Mouse (Mus musculus) hindbrain, embryonic 12.5 days (tissue): ENCODE measurements around the gene Tango6. TPM values are rescaled to one million over a fixed set of nuclear protein-coding genes. Genes with fewer than 3 reads are reported as not detected.
"Not testable (repeated sequence)": the region's sequence is repeated elsewhere in the genome, so short reads cannot be mapped to it uniquely, and the experiment has no call there.

Experiments used
- ATAC-seq: fragments of 200-750 bp; cut with Nextera tagmentation; 2 replicates; pipeline ENCODE4 v1.8.0; 2017; ENCODE audit warnings: moderate TSS enrichment; ENCODE audit not compliant: low FRiP score
- H3K27ac ChIP-seq: fragments of 300-500 bp; sonication (generic); 2 replicates; pipeline ENCODE4 v1.5.1; 2016; ENCODE audit warnings: mild to moderate bottlenecking
- H3K27me3 ChIP-seq: fragments of 300-500 bp; sonication (generic); 2 replicates; pipeline ENCODE4 v1.6.1; 2016; ENCODE audit warnings: mild to moderate bottlenecking
- H3K36me3 ChIP-seq: fragments of 300-500 bp; sonication (generic); 2 replicates; pipeline ENCODE4 v1.6.1; 2016; ENCODE audit warnings: mild to moderate bottlenecking
- H3K4me1 ChIP-seq: fragments of 300-500 bp; sonication (generic); 2 replicates; pipeline ENCODE4 v1.6.1; 2016
- H3K4me2 ChIP-seq: fragments of 300-500 bp; sonication (generic); replicated peaks from 2 replicates; pipeline ENCODE4 v1.6.1; 2016; ENCODE audit warnings: mild to moderate bottlenecking
- H3K4me3 ChIP-seq: fragments of 300-500 bp; sonication (generic); 2 replicates; pipeline ENCODE4 v1.5.1; 2016; ENCODE audit warnings: mild to moderate bottlenecking
- H3K9ac ChIP-seq: fragments of 300-500 bp; sonication (generic); 2 replicates; pipeline ENCODE4 v1.6.1; 2016; ENCODE audit warnings: mild to moderate bottlenecking, moderate library complexity
- H3K9me3 ChIP-seq: fragments of 300-500 bp; sonication (generic); replicated peaks from 2 replicates; pipeline ENCODE4 v1.6.1; 2016; ENCODE audit warnings: mild to moderate bottlenecking
- WGBS: fragments of 180-500 bp; shearing (Covaris S2); methylation state at CpG from one replicate; pipeline ENCODE4 v1.1.7; 2016; 5-methylcytosine and 5-hydroxymethylcytosine counted together
- polyA plus RNA-seq: library from polyadenylated mRNA; unstranded; fragments of >200 nt; fragmentation: Nextera tagmentation; extraction: Ambion mirVana; gene quantifications from 2 replicates; pipeline ENCODE4 v1.2.1, GENCODE M21; 2016

Gene Tango6
- polyA plus RNA-seq, 1 experiment from 2014 or later: 10.3 TPM

GRCm38 (mm10) chr8:106766736-106767135 lies 83.9 kb downstream of the Tango6 start:
- no peak overlapping the region for H3K27ac ChIP-seq
- no peak overlapping the region for H3K4me2 ChIP-seq
- no peaks in the 10 kb centered on the region for H3K27me3 ChIP-seq
- H3K36me3 ChIP-seq: no peaks in the 10 kb centered on the region
- WGBS: 89% methylated on average over 5 of the region's 5 CpGs
- H3K4me1 ChIP-seq: peaks cover 7% of the 10 kb centered on the region
- H3K9me3 ChIP-seq: no peaks in the 10 kb centered on the region
- no peak for ATAC-seq
- no peak overlapping the region for H3K9ac ChIP-seq
- H3K4me3 ChIP-seq: no peak overlapping the region

GRCm38 (mm10) chr8:106769147-106769805 lies 86.4 kb downstream of the Tango6 start:
- Histone ChIP-seq H3K9ac (no peak overlapping the region), H3K4me3 (no peak overlapping the region), H3K36me3 (no peaks in the 10 kb centered on the region), H3K27ac (no peak overlapping the region), H3K4me1 (no peaks in the 10 kb centered on the region), H3K27me3 (no peaks in the 10 kb centered on the region), H3K4me2 (no peak overlapping the region), H3K9me3 (no peaks in the 10 kb centered on the region)
- ATAC-seq: no peak
- WGBS: 82% methylated on average over 13 of the region's 13 CpGs

DNA sequence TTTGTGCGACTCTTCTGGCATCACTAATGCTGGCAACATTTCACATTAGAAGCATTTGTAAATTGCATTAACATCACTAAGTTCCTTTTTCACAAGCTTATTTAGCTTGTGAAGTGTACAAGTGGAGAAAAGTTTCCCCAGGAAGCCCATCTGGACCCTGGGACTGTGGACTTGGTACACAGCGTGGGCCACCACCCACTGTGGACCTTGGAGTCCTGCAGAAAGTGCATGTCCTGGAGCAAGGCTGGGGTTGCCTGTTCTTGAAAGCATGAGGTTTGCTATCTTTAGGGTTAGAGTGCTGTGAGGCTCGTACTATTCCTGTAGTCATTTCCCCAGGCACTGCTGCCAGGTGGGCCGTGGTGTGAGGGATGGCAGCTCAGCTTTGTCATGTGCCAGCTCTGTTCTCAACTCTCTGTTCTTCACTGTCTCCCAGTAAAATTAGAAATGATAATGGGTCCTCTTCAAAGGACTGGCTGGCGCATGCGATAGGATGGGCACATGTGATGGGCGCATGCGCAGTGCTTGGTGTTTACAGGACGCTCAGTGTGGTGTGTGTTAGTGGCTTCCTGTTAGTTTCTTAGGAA lies 87.8 kb downstream of the Tango6 start:
- no peak overlapping the region for H3K27ac ChIP-seq
- no peaks in the 10 kb centered on the region for H3K4me1 ChIP-seq
- H3K27me3 ChIP-seq: no peaks in the 10 kb centered on the region
- 88% methylated on average over 9 of the region's 9 CpGs for WGBS
- no peak overlapping the region for H3K4me2 ChIP-seq
- H3K36me3 ChIP-seq: no peaks in the 10 kb centered on the region
- ATAC-seq: no peak
- H3K4me3 ChIP-seq: no peak overlapping the region
- H3K9me3 ChIP-seq: no peaks in the 10 kb centered on the region
- no peak overlapping the region for H3K9ac ChIP-seq

- no peak overlapping the region for H3K27ac ChIP-seq
- no peak for ATAC-seq
- H3K4me2 ChIP-seq: no peak overlapping the region
- WGBS: 86% methylated on average over 6 of the region's 6 CpGs
- H3K9ac ChIP-seq: no peak overlapping the region
- no peaks in the 10 kb centered on the region for H3K9me3 ChIP-seq
- H3K4me3 ChIP-seq: no peak overlapping the region
- H3K36me3 ChIP-seq: no peaks in the 10 kb centered on the region
- no peaks in the 10 kb centered on the region for H3K4me1 ChIP-seq
- H3K27me3 ChIP-seq: no peaks in the 10 kb centered on the region
These were observed 89.2 kb downstream of the Tango6 start for GRCm38 (mm10) chr8:106772094-106772493.

- 94% methylated on average over 3 of the region's 3 CpGs for WGBS
- H3K9me3 ChIP-seq: no peaks in the 10 kb centered on the region
- H3K27me3 ChIP-seq: no peaks in the 10 kb centered on the region
- no peak overlapping the region for H3K4me3 ChIP-seq
- H3K27ac ChIP-seq: no peak overlapping the region
- no peak overlapping the region for H3K4me2 ChIP-seq
- no peaks in the 10 kb centered on the region for H3K36me3 ChIP-seq
- ATAC-seq: no peak
- no peaks in the 10 kb centered on the region for H3K4me1 ChIP-seq
- H3K9ac ChIP-seq: no peak overlapping the region
These were observed 89.6 kb downstream of the Tango6 start for GRCm38 (mm10) chr8:106772501-106772900.

- Histone ChIP-seq H3K27ac (no peak overlapping the region), H3K4me2 (no peak overlapping the region)
- ATAC-seq: no peak
These were observed 91.9 kb downstream of the Tango6 start for GRCm38 (mm10) chr8:106774567-106775320.

GRCm38 (mm10) chr8:106789623-106790022 lies 106.8 kb downstream of the Tango6 start:
- no peak for ATAC-seq

More at GRCm38 (mm10) chr8:106774567-106775320, 91.9 kb downstream of the Tango6 start:
- Histone ChIP-seq H3K9me3 (no peaks in the 10 kb centered on the region), H3K4me1 (no peaks in the 10 kb centered on the region), H3K27me3 (no peaks in the 10 kb centered on the region), H3K36me3 (no peaks in the 10 kb centered on the region), H3K4me3 (no peak overlapping the region), H3K9ac (no peak overlapping the region)
- WGBS: 74% methylated on average over 8 of the region's 8 CpGs

DNA sequence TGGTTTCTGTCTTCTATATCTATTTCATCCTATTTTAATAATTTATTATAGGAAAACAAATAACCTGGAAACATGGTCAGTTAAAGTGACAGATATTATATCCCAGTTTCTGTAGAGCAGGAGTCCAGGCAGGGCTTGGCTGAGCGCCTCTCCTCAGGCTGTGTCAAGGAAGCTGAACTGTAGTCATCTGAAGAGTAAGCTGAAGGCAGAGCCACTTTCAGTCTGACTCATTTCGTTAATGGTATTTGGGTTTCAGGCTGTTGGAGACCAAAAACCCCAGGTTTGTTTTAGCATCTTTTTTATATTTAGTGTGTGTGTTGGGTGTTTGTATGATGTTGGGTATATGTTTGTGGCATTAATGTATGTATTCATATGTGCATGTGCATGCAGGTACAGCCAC lies 112.0 kb downstream of the Tango6 start:
- WGBS: 94% methylated on average over 2 of the region's 2 CpGs
- Histone ChIP-seq H3K4me2 (no peak overlapping the region), H3K27ac (no peak overlapping the region), H3K27me3 (no peaks in the 10 kb centered on the region), H3K9me3 (no peaks in the 10 kb centered on the region), H3K4me1 (no peaks in the 10 kb centered on the region), H3K36me3 (no peaks in the 10 kb centered on the region), H3K9ac (no peak overlapping the region), H3K4me3 (no peak overlapping the region)
- ATAC-seq: no peak

More at GRCm38 (mm10) chr8:106789623-106790022, 106.8 kb downstream of the Tango6 start:
- WGBS: 57% methylated on average over 4 of the region's 4 CpGs
- Histone ChIP-seq H3K4me2 (no peak overlapping the region), H3K4me1 (no peaks in the 10 kb centered on the region), H3K9ac (no peak overlapping the region), H3K36me3 (no peaks in the 10 kb centered on the region), H3K27ac (no peak overlapping the region), H3K9me3 (no peaks in the 10 kb centered on the region), H3K4me3 (no peak overlapping the region), H3K27me3 (no peaks in the 10 kb centered on the region)

DNA sequence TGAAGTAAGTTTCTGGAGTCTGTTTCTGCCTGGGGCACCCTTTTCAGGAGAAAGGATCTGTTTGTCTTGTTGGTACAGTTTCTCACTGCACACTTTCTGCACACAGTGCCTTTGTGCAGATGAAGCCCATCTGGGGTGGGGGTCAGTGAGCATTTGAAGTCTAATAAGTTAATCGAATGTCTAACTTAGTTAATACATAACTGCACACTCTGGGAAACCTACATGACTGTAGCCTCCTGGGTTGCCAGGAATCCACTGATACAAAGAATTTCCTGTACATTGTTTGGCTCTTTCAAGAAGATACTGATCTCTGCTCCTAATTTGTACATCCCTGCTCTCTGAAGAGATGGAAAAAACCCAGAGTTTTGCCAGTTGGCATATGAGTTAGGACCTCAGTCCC lies 117.0 kb downstream of the Tango6 start:
- Histone ChIP-seq H3K4me3 (no peak overlapping the region), H3K9me3 (no peaks in the 10 kb centered on the region), H3K27ac (no peak overlapping the region), H3K4me1 (no peaks in the 10 kb centered on the region), H3K27me3 (no peaks in the 10 kb centered on the region), H3K4me2 (no peak overlapping the region), H3K36me3 (no peaks in the 10 kb centered on the region), H3K9ac (no peak overlapping the region)
- WGBS: 61% methylated on average over 1 of the region's 1 CpGs
- no peak for ATAC-seq

DNA sequence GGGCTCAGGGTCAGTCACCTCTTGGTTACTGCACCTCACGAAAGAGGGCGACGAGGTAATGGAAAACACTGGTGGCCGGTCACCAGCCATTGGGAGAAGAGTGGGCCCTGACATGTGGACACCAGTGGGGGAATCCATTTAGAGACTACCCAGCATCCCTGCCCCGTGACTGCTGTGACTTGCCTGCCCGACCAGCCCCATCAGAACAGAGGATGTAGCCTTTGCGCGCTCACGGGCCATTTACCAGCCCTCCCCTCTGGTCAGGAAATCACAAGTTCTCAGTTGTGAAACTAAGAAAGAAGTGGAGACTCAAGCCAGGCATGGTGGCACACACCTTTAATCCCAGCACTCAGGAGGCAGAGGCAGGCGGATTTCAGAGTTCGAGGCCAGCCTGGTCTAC lies 118.4 kb downstream of the Tango6 start:
- no peak overlapping the region for H3K4me2 ChIP-seq
- no peak overlapping the region for H3K4me3 ChIP-seq
- H3K27me3 ChIP-seq: no peaks in the 10 kb centered on the region
- H3K9me3 ChIP-seq: 0 out of 2 replicates have a peak, but pooled peaks cover 4% of the 10 kb centered on the region
- no peaks in the 10 kb centered on the region for H3K4me1 ChIP-seq
- H3K36me3 ChIP-seq: no peaks in the 10 kb centered on the region
- no peak overlapping the region for H3K27ac ChIP-seq
- ATAC-seq: no peak
- H3K9ac ChIP-seq: no peak overlapping the region
- 91% methylated on average over 11 of the region's 11 CpGs for WGBS

DNA sequence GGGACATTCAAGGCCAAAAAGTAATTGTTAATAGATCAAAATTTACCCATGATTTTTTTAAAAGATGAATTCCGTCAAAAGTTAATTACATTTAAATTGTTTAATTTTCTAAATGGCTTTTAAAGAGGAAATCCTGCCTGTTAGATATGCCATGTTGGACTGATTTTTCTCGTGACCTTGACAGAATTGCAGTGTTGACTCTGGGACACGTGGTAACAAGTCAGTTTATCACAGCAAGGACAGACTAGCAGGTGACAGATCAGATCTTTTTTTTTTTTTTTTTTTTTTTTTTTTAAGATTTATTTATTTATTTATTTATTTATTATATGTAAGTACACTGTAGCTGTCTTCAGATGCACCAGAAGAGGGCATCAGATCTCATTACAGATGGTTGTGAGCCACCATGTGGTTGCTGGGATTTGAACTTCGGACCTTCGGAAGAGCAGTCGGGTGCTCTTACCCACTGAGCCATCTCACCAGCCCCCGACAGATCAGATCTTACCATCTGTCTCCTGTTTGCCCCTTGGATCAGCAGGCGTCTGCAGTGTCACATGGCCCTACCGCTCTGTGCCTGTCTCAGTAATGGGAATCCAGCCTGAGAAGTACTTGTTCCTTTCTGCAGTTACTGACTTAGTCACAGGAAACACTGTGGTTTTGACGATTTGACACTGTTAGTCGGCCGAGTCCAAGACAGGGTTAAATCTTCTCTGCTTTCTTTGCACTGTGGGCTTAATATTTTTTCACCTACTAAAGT lies 119.7 kb downstream of the Tango6 start:
- ATAC-seq, H3K4me1 ChIP-seq, H3K27ac ChIP-seq, H3K36me3 ChIP-seq, H3K27me3 ChIP-seq, H3K4me2 ChIP-seq, H3K9ac ChIP-seq, H3K4me3 ChIP-seq, H3K9me3 ChIP-seq: not testable (repeated sequence)
- WGBS: 85% methylated on average over 12 of the region's 12 CpGs

DNA sequence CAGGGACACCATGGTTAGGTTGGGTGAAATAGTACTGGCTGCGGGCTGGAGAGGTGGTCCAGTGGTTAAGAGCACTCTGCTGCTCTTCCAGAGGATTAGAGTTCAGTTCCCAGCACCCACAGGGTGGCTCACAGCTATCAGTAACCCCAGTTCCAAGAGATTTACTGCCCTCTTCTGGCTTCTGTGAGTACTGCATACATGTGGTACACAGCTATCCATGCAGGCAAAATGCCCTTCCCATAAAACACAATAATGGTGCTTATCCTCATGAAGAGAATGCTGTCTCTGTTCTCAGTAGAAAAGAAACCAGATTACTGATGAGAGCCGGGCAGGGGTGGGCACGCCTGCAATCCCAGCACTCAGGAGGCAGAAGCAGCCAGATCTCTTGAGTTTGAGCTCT lies 123.0 kb downstream of the Tango6 start:
- no peak overlapping the region for H3K9ac ChIP-seq
- H3K4me1 ChIP-seq: peaks cover 3% of the 10 kb centered on the region; the same call in 1 of the 2 replicates
- no peak overlapping the region for H3K4me3 ChIP-seq
- H3K4me2 ChIP-seq: no peak overlapping the region
- H3K27me3 ChIP-seq: no peaks in the 10 kb centered on the region
- H3K27ac ChIP-seq: no peak overlapping the region
- no peak for ATAC-seq
- 0 out of 2 replicates have a peak, but pooled peaks cover 4% of the 10 kb centered on the region for H3K9me3 ChIP-seq
- peaks cover 4% of the 10 kb centered on the region; the same call in 1 of the 2 replicates for H3K36me3 ChIP-seq
- WGBS: 94% methylated on average over 3 of the region's 3 CpGs
